Mouse (Mus musculus): ENCODE results near the gene Ddx59. TPM values are rescaled to one million over a fixed set of nuclear protein-coding genes. Genes with fewer than 3 reads are reported as not detected.

The Ddx59 gene
- polyA plus RNA-seq (2015; fragmentation: Nextera tagmentation; extraction: Ambion mirVana): 20.1 and 20.2 TPM in 2 replicates

GRCm38 (mm10) chr1:136414798-136415755, at the start of gene Ddx59:
Ddx59 (plus strand) TSS chr1:136415271.
- Histone ChIP-seq H3K36me3 (peaks cover 11% of the 10 kb centered on the region), H3K4me1 (peaks cover 15% of the 10 kb centered on the region), H3K27me3 (no peaks in the 10 kb centered on the region), H3K9me3 (no peaks in the 10 kb centered on the region), H3K4me2 (replicated peaks) (peak within 1 kb of the TSS; percentile 61), H3K9ac (peak within 1 kb of the TSS; percentile 87), H3K27ac (peak within 1 kb of the TSS; percentile 98), H3K4me3 (peak within 1 kb of the TSS; percentile 71)
- WGBS: 3% methylated on average over 71 of the region's 78 CpGs
- ATAC-seq (ENCODE audit: low FRiP score, low read depth): peak; percentile 99

GRCm38 (mm10) chr1:136365986-136366385, 49.1 kb upstream of the Ddx59 start:
- whole genome bisulfite sequencing: 82% methylated on average over 3 of the region's 3 CpGs
- Histone ChIP-seq H3K27ac (no peak overlapping the region), H3K4me2 (replicated peaks) (no peak overlapping the region), H3K36me3 (no peaks in the 10 kb centered on the region), H3K27me3 (no peaks in the 10 kb centered on the region), H3K9me3 (no peaks in the 10 kb centered on the region), H3K4me1 (peaks cover 21% of the 10 kb centered on the region), H3K4me3 (no peak overlapping the region), H3K9ac (no peak overlapping the region)
- ATAC-seq (ENCODE audit: low FRiP score, low read depth): no peak

GRCm38 (mm10) chr1:136379261-136379660, 35.8 kb upstream of the Ddx59 start:
- 92% methylated on average over 7 of the region's 7 CpGs for WGBS
- ATAC-seq (ENCODE audit: low FRiP score, low read depth): no peak
- H3K9me3 ChIP-seq: no peaks in the 10 kb centered on the region
- no peak overlapping the region for H3K27ac ChIP-seq
- no peaks in the 10 kb centered on the region for H3K27me3 ChIP-seq
- no peak overlapping the region for H3K4me2 ChIP-seq (replicated peaks)
- no peak overlapping the region for H3K9ac ChIP-seq
- 0 out of 2 replicates have a peak, but pooled peaks cover 4% of the 10 kb centered on the region for H3K4me1 ChIP-seq
- H3K4me3 ChIP-seq: no peak overlapping the region
- no peaks in the 10 kb centered on the region for H3K36me3 ChIP-seq

DNA sequence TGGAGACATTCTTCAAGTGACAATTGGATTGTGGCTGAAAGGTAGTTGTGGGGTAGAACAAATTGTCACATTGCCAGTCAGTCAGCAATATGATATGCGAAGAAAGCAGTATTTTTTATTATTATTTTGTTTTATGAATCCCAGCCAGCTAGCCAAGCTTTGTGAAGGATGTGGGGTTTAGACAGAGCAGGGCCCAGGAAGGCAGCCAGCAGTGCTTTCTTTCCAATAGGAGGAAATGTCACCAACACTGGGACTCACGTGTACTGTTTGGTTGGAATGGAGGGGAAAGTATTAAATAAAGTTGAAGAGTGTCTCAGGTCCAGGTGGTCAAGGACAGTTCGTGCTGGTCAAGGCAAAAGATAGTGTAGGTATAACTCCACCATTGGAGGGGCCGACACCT, 34.9 kb upstream of the Ddx59 start:
- WGBS: 92% methylated on average over 4 of the region's 4 CpGs
- Histone ChIP-seq H3K36me3 (no peaks in the 10 kb centered on the region), H3K27me3 (no peaks in the 10 kb centered on the region), H3K9me3 (no peaks in the 10 kb centered on the region), H3K4me2 (replicated peaks) (no peak overlapping the region), H3K4me1 (0 out of 2 replicates have a peak, but pooled peaks cover 4% of the 10 kb centered on the region), H3K9ac (no peak overlapping the region), H3K4me3 (no peak overlapping the region), H3K27ac (no peak overlapping the region)
- no peak for ATAC-seq (ENCODE audit: low FRiP score, low read depth)

DNA sequence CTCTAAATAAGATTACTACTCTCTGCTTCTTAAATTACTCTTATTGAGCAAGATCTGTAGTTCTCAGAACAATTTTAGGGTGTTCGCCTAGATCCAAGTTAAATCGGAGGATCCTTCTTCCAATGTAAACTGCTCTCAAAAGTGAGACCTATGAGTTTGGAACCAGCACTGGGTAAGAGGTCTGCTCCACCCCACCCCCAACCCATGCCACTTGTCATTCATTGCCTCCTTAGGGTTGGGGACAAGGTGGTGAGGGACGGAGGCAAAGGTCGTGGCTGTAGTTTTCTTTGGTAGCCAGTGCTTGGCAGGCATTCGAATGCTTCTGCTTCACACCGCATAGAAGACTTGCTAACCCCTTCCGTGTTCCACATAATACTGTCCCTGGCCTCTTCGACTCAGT, 34.5 kb upstream of the Ddx59 start:
- no peak for ATAC-seq (ENCODE audit: low FRiP score, low read depth)
- 88% methylated on average over 8 of the region's 8 CpGs for WGBS
- Histone ChIP-seq H3K4me1 (0 out of 2 replicates have a peak, but pooled peaks cover 4% of the 10 kb centered on the region), H3K27me3 (no peaks in the 10 kb centered on the region), H3K36me3 (no peaks in the 10 kb centered on the region), H3K27ac (no peak overlapping the region), H3K9me3 (no peaks in the 10 kb centered on the region), H3K9ac (no peak overlapping the region), H3K4me3 (no peak overlapping the region), H3K4me2 (replicated peaks) (no peak overlapping the region)

DNA sequence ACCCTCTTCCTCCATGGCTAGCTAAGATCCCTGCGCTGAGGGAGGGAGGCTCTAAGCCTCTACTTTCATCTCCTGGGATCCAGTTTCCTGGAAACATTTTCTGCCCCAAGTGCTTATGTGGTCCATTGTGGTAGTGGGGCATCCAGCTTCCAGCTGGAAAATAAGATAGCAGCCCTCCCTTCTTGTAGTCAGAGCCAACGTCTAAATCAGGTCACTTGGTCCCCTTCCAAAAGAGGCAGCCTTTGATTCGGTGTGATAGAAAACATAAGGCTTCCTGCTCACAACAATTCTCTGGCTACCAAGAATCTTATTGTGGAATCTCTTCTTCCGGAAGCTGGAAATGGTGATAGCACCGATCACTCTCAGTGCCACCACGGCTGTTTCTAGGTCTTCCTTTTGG, 33.9 kb upstream of the Ddx59 start:
- WGBS: 78% methylated on average over 6 of the region's 6 CpGs
- H3K27me3 ChIP-seq: no peaks in the 10 kb centered on the region
- H3K9me3 ChIP-seq: no peaks in the 10 kb centered on the region
- no peaks in the 10 kb centered on the region for H3K36me3 ChIP-seq
- no peak overlapping the region for H3K4me3 ChIP-seq
- ATAC-seq (ENCODE audit: low FRiP score, low read depth): no peak
- H3K4me1 ChIP-seq: 0 out of 2 replicates have a peak, but pooled peaks cover 4% of the 10 kb centered on the region
- H3K27ac ChIP-seq: no peak overlapping the region
- no peak overlapping the region for H3K9ac ChIP-seq
- H3K4me2 ChIP-seq (replicated peaks): no peak overlapping the region

- Histone ChIP-seq H3K36me3 (no peaks in the 10 kb centered on the region), H3K4me2 (replicated peaks) (no peak overlapping the region), H3K4me1 (0 out of 2 replicates have a peak, but pooled peaks cover 4% of the 10 kb centered on the region), H3K27ac (no peak overlapping the region; the same call in 1 of the 2 replicates), H3K27me3 (no peaks in the 10 kb centered on the region), H3K9me3 (no peaks in the 10 kb centered on the region), H3K9ac (no peak overlapping the region), H3K4me3 (no peak overlapping the region)
- WGBS: 78% methylated on average over 5 of the region's 5 CpGs
- no peak for ATAC-seq (ENCODE audit: low FRiP score, low read depth)
These were observed 33.5 kb upstream of the Ddx59 start for GRCm38 (mm10) chr1:136381583-136381982.

DNA sequence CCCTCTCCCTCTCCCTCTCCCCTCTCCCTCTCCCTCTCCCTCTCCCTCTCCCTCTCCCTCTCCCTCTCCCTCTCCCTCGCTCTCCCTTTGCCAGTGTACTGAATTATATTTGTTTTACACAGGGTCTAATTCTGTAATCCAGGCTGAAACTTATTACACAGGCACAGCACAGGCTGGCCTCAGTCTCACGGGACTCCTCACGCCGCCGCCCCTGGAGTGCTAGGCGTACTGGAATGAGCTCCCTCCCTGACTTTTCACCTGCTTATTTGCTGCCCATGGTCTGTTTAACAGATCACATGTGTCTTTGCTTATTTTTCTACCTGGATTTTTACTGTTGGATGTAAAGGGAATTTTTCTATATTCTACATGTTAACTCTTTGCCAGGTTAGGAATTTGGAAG, 28.2 kb upstream of the Ddx59 start:
- H3K4me1 ChIP-seq: no peaks in the 10 kb centered on the region
- H3K9ac ChIP-seq: no peak overlapping the region
- no peak overlapping the region for H3K4me3 ChIP-seq
- no peaks in the 10 kb centered on the region for H3K9me3 ChIP-seq
- H3K4me2 ChIP-seq (replicated peaks): no peak overlapping the region
- H3K27me3 ChIP-seq: no peaks in the 10 kb centered on the region
- H3K36me3 ChIP-seq: no peaks in the 10 kb centered on the region
- peak; percentile 48; the same call in 1 of the 2 replicates for ATAC-seq (ENCODE audit: low FRiP score, low read depth)
- WGBS: 20% methylated on average over 5 of the region's 6 CpGs
- H3K27ac ChIP-seq: no peak overlapping the region

GRCm38 (mm10) chr1:136394506-136394905, 20.6 kb upstream of the Ddx59 start:
- WGBS: 35% methylated on average over 10 of the region's 10 CpGs
- no peaks in the 10 kb centered on the region for H3K27me3 ChIP-seq
- peak overlapping the region; percentile 30 for H3K4me2 ChIP-seq (replicated peaks)
- H3K9me3 ChIP-seq: no peaks in the 10 kb centered on the region
- peak; percentile 67; the same call in 1 of the 2 replicates for ATAC-seq (ENCODE audit: low FRiP score, low read depth)
- no peaks in the 10 kb centered on the region for H3K36me3 ChIP-seq
- H3K27ac ChIP-seq: no peak overlapping the region
- no peak overlapping the region for H3K4me3 ChIP-seq
- no peak overlapping the region for H3K9ac ChIP-seq
- H3K4me1 ChIP-seq: 0 out of 2 replicates have a peak, but pooled peaks cover 3% of the 10 kb centered on the region

DNA sequence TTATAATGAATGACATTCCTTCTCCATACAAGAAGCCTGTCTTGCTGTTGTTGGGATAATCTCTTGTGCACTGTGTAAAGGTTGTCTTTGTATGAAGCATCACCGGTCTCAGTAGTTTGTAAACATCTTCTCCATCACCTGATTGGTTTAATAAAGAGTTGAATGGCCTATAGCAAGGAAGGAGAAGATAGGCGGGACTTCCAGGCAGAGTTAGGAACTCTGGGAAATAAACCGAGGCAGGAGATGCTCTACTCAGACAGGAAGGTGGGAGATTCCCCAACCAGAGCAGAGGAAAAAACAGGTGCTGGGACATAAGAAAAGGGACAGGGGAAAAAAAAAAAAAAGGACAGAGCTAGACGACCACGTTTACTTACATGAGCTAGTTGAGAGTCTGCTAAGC, 20.0 kb upstream of the Ddx59 start:
- H3K4me3 ChIP-seq: no peak overlapping the region

GRCm38 (mm10) chr1:136401281-136401680, 13.8 kb upstream of the Ddx59 start:
- no peak overlapping the region for H3K9ac ChIP-seq
- WGBS: 78% methylated on average over 8 of the region's 8 CpGs
- H3K4me1 ChIP-seq: no peaks in the 10 kb centered on the region
- H3K9me3 ChIP-seq: peaks cover 3% of the 10 kb centered on the region; the same call in 1 of the 2 replicates
- no peak overlapping the region for H3K4me3 ChIP-seq
- no peak overlapping the region for H3K27ac ChIP-seq
- no peaks in the 10 kb centered on the region for H3K27me3 ChIP-seq
- no peaks in the 10 kb centered on the region for H3K36me3 ChIP-seq
- H3K4me2 ChIP-seq (replicated peaks): no peak overlapping the region
- ATAC-seq (ENCODE audit: low FRiP score, low read depth): no peak

More for the DNA sequence above, 20.0 kb upstream of the Ddx59 start:
- 39% methylated on average over 5 of the region's 5 CpGs for WGBS
- no peak for ATAC-seq (ENCODE audit: low FRiP score, low read depth)
- no peak overlapping the region for H3K27ac ChIP-seq
- H3K4me2 ChIP-seq (replicated peaks): peak overlapping the region; percentile 2; the same call in 1 of the 2 replicates
- no peaks in the 10 kb centered on the region for H3K27me3 ChIP-seq
- no peaks in the 10 kb centered on the region for H3K9me3 ChIP-seq
- H3K36me3 ChIP-seq: no peaks in the 10 kb centered on the region
- 0 out of 2 replicates have a peak, but pooled peaks cover 3% of the 10 kb centered on the region for H3K4me1 ChIP-seq
- no peak overlapping the region for H3K9ac ChIP-seq

- Histone ChIP-seq H3K27ac (no peak overlapping the region), H3K4me3 (no peak overlapping the region), H3K36me3 (no peaks in the 10 kb centered on the region), H3K4me2 (replicated peaks) (no peak overlapping the region), H3K27me3 (no peaks in the 10 kb centered on the region), H3K4me1 (no peaks in the 10 kb centered on the region), H3K9ac (no peak overlapping the region), H3K9me3 (peaks cover 5% of the 10 kb centered on the region; the same call in 1 of the 2 replicates)
- WGBS: 84% methylated on average over 2 of the region's 2 CpGs
- ATAC-seq (ENCODE audit: low FRiP score, low read depth): no peak
These were observed 5.4 kb upstream of the Ddx59 start for GRCm38 (mm10) chr1:136409631-136410030.
